Mouse (Mus musculus): ENCODE measurements around the gene Trim46.
A peak's percentile ranks its signal among the peaks of the same experiment; 100 is the strongest.
"Not testable (repeated sequence)": the region's sequence is repeated elsewhere in the genome, so short reads cannot be mapped to it uniquely, and the experiment has no call there.

Gene Trim46

DNA sequence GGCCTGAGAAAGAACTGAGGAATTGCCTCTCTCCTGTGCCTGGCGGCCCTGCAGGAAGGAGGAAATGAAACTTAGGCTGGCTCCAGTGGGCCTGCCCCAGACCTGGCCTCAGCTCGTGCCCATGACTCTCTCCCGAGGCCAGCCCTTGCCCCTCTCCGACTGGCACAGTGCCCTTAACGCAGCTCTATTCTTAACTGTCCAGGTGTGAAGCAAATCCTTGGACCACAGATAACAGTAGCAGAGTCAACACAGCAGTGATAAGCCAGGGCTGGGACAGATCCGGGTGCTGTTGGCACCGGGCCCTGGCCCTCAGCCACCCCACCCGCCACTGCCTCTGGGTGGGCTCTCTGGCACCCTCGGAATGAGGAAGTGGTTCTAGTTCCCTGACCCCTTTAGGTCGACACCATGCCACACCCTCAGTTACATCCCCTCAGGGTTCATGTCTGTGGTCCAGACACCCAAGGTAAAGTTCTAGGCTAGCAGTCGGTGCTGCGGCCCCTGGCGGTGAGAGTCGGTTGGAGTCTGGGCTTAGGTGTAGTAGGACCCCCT, 12.5 kb downstream of the Trim46 start:
- DNase-seq (ENCODE audit: low spot score in 2 of 2) = no peak

DNA sequence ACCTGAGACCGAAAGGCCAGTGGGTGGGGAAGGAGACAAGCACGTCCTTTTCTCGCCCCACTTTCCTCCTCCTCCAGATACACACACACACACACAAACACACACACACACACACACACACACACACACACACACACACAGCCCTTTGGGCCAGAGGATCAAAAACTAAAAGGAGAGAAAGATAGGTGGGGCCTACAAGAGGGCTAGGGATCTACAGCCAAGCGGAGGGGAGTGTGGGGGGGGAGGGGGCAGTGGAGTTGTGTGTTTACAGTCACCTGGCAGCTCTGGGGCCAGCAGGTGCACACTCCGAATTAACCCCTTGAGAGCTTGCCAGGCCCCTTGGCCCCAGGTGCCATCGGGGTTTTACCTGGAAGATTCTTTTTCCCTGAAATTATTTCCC, 13.5 kb downstream of the Trim46 start:
- DNase-seq (ENCODE audit: low spot score in 2 of 2) = no peak

DNA sequence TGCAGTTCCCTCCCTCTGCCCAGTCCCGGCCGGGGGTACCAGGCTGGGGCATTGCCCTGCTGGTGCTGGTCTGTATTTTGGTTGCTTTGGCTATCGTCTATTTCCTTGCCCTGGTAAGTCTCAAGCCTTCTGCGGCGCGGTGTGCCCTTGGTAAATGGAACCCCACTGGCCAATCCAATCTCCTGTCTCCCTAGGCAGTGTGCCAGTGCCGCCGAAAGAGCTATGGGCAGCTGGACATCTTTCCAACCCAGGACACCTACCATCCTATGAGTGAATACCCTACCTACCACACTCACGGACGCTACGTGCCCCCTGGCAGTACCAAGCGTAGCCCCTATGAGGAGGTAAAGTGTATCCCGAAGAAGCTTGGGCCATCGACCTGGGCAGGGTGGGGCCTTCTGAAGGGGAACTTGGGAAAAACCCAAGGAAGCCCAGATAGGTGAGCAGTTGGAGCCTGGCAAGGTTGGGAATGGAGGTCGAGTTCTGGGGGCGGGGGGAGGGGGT, 14.3 kb downstream of the Trim46 start:
- no peak for DNase-seq (ENCODE audit: low spot score in 2 of 2)

DNA sequence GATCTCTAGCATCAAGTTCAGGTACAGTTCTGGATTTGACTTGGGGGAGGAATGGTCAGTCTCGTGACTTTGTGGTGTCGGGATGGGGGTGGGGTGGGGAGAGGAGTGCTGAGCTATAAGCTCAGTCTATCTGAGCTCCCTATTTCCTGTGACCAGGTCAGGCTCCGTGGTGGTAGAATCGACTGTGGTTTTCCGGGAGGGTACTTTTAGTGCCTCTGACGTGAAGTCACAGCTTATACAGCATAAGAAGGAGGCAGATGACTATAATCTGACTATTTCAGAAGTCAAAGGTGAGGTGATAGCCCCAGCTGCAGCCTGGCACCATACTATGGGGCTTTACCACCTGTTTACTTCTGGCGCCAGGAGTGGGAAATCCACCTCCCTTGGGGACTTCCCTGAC, 14.8 kb downstream of the Trim46 start:
- no peak for DNase-seq (ENCODE audit: low spot score in 2 of 2)

DNA sequence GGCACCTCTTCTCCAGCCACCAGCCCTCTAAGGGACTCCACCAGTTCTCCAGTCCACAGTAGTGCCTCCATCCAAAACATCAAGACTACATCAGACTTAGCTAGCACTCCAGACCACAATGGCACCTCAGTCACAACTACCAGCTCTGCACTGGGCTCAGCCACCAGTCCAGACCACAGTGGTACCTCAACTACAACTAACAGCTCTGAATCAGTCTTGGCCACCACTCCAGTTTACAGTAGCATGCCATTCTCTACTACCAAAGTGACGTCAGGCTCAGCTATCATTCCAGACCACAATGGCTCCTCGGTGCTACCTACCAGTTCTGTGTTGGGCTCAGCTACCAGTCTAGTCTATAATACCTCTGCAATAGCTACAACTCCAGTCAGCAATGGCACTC, 15.5 kb downstream of the Trim46 start:
- DNase-seq (ENCODE audit: low spot score in 2 of 2) = no peak

DNA sequence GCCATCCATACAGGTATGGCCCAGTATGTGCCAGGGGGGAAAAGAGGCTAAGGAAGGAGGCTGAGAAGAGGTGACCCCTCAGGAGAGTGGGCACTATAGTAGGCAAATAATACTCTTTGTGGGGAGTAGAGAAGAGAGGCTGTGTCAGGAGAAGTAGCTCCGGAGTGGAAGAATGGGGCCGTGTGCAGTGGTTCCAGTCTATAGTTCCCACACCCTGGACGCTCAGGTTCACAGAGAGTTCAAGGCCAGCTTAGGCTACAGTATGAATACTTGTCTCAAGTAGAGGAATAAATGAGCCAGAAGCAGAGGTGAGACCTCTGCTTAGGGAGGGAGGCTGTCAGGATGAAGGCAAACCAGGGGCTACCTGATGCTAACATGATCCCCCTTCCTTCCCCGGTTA, 16.8 kb downstream of the Trim46 start:
- DNase-seq (ENCODE audit: low spot score in 2 of 2) = no peak

DNA sequence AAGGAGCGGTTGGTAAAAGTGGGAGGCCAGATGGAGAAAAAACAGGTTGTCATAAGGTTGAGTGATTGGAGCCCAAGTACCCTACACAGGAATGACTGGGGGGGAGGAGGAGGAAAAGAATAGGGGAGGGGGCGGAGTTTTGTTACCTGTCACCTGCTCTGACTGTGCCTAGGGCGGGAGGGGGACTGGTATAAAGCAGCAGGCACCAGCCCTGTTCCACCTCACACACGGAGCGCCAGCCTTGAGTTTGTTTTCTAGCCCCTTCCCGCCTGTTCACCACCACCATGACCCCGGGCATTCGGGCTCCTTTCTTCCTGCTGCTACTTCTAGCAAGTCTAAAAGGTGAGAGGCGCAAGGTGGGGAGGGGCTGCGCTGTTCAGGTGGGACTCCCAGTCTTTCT, 17.3 kb downstream of the Trim46 start, which contains the start of gene Muc1:
Gene Muc1, plus strand, starts transcription at position 222 of the 400 bp plus-strand sequence.
- no peak for DNase-seq (ENCODE audit: low spot score in 2 of 2)

DNA sequence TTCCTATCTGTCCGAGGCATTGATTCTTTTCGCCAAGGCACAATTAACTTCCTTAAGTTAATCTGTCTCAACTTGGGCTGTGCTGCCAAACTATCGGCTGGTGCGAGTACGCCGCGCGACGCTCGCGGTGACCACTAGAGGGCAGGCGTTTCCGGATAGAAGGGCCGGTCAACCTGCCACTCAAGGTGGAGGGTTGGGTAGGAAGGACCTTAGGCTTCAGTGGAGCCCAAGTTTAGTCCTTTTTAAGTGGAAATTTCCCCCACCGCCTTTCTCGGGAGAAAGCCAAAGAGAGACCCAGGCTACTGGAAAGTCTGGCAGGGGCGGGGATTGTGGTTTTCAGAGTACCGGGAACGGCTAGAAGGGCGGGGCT, 17.9 kb downstream of the Trim46 start:
- peak; percentile 59 to 72 for DNase-seq (ENCODE audit: low spot score in 2 of 2)

DNA sequence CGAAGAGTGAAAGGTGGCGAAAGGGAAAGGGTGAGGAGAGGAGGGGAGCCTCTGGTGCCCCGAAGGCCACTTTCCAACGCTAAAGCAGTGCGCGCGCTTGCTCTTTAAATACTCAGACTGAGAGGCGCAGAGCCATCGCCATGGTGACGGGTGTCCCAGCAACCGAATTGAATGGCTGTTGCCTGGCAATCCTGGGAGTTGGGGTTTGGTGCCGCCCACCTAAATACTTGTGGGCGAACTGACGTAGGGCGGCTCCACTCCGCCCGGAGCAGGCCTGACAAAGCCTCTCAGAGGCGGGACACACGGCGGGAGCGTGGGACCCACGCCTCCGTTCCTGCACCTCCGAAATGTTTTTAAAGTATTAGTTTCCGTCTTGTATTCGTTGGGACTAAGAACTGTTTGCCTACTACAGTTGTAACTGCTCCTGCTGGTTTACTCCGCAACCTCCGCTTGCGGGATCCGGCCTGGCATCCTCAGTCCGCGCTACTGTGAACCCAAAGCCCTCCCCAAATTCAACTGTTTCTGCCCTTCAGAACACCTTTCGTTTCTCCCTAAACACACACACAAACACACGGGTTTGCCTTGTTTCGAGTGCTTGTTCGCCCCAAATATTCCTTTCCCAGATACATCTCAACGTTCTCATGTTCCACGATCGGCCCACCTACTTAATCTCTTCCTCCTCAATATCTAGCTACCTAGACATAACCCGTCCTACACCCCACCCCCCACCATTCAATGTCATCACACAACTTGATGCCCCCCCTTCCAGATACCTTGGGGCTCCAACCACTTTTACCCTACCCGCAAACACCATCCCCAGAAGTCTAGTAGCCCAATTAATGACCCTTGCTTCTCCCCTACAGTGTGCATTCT, 18.6 kb downstream of the Trim46 start:
- peak; percentile 89 to 90 for DNase-seq (ENCODE audit: low spot score in 2 of 2)

DNA sequence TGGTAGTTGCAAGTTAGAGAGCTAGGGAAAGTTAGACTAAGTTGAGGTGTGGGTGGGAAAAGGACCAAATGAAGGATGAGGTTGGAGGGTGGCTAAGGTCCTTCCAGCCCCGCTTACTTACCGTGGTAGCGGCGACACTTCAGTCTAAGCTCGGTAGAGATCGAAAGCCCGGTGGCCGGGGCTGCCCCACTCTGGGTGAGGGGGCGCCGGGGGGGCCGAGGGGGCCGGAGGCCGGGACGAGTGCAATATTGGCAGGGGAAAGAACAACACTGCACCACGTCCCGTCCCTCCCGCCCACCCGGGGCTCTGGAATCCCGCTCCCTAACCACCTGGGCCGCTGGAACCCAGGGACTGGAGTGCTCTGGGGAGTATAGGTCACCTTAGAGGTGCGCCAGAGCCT, 19.2 kb downstream of the Trim46 start, which contains the start of gene Mtx1:
Gene Mtx1, minus strand, starts transcription at position 189 of the 400 bp plus-strand sequence.
- no peak for DNase-seq (ENCODE audit: low spot score in 2 of 2)

DNA sequence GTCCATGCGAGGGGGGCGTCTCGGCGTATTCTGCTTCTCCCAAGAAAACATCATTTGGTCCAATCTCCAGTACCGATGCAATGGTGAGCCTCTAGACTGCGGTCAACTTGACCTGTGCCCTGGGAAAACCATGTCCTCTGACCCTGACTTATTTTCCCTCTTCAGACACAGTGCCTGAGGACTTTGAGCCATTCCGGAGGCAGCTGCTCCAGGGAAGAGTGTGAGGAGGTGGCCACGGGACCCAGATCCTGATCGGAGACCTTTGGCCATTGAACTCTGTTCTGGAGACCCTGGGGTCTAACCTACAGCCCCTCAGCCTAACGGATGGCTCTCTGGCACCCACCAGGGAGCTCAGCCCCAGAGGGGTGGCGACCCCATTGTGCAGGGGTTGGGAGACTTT, 19.7 kb downstream of the Trim46 start:
- no peak for DNase-seq (ENCODE audit: low spot score in 2 of 2)

DNA sequence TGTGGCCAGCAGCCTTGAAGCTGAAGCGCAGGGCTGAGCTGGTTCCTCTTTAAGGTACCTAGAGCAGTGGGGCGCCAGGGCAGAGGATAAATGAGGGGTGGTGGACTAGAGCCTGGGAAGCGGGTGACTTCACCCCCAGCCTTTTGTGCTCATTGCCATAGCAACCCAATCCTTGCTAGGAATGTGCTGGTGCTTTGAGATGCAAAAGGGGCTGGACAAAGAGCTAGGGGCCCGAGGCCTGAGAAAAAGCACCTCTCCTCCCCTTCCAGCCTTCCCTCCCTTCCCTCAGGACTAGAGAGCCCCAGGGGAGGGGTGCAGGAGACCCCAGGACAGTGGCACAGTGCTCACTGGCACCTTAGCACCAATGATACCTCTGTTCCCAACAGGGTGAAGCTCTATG, 20.2 kb downstream of the Trim46 start:
- peak in 1 of 2 experiments; percentile 48 for DNase-seq (ENCODE audit: low spot score in 2 of 2)

DNA sequence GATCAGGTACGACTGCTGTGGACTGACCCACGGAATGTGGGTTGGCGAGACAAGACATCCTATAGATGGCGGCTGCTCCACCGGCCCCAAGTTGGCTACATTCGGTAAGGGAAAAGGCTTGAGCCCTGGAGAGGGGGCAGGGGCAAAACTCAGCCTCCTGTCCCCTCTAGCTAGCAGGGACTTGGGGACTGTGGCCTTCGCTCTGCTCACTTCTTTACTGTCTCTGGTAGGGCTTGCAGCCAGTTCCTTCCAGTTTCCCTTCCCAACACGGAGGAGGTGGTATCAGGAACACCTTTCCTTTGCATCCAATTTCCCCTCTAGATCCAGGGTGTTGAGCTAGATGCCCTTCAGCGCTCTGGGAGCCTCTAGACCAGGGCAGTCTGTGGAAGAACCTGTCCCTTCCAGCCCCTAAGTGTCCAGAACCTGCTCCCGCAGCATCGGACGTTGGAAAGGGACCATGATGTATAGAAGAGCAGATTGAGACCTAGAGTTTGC, 20.7 kb downstream of the Trim46 start:
- no peak for DNase-seq (ENCODE audit: low spot score in 2 of 2)

DNA sequence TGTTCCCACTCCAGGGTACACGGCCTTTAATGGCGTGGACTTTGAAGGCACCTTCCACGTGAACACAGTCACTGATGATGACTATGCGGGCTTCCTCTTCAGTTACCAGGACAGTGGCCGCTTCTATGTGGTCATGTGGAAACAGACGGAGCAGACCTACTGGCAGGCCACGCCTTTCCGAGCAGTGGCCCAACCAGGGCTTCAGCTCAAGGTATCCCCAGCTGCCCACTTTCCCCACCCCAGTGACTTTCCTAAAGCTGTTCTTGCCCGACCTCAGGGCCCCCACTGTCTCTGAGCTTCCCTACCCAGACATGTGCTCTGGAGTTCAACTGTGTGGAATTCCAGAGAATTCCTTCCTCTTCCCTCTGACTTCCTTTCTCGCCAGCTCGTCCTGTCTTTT, 21.3 kb downstream of the Trim46 start:
- DNase-seq (ENCODE audit: low spot score in 2 of 2) = no peak

DNA sequence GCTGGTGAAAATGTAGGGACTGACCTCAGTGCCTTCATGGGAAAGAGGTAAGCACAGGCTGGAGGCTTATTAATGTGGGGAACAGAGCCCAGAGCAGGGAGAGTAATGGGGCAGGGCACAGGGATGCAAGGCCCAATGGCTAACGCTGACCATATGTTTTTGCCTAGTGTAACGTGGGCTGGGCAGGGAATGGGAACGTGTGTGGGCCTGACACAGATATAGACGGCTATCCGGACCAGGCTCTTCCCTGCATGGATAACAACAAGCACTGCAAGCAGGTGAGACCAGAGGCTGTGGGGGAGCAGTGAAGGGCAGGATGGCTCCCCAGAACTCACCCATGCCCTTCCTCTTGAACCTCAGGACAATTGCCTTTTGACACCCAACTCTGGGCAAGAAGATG, 24.9 kb downstream of the Trim46 start:
- no peak for DNase-seq (ENCODE audit: low spot score in 2 of 2)

DNA sequence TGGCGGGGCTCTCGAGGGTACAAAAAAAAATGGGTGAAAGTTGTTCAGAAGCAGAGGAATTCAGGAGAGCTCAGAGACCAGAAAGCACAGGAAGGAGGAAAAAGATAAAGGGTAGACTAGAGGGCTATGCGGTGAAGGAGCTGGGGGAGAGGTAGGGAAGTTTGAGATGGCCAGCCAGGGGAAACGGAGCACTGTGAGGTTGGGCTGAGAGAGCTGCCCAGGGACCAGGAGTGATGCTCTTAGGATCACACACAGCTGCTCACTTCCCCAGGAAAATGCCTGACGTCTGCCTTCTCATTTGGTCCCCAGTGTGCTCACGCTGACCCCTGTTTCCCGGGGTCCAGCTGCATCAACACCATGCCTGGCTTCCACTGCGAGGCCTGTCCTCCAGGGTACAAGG, 26.6 kb downstream of the Trim46 start:
- no peak for DNase-seq (ENCODE audit: low spot score in 2 of 2)

DNA sequence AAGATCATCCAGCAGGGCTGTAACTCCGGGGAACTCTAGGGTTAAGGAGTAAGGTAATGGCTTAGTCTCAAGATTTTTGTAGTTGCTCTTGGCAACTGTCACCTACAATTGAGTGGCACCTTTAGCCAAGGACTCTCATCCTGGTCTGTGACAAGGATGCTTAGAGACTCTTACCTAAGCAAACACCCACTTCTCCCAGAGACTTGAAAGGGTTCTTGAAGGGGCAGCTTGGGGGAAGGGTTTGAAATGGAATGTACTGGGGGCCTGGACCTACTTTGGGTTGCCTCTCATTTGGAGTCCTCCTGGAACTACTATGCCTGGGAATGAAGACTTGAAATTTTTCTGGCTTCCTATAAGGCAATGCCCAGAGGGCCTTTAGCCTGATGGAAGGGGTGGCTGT, 27.8 kb downstream of the Trim46 start:
- DNase-seq (ENCODE audit: low spot score in 2 of 2) = no peak

DNA sequence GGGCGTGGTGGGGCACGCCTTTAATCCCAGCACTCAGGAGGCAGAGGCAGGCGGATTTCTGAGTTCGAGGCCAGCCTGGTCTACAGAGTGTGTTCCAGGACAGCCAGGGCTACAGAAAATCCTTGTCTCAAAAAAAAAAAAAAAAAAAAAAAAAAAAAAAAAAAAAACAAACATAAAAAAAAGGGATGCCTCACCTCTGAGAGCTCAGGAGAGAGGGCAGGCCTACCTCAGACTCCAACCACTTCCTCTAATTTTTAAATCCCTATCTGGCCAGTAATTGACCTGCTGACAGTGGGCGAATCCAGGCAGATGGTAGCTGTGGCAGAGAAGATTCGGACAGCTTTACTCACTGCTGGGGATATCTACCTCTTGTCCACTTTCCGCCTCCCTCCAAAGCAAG, 29.7 kb downstream of the Trim46 start:
- not testable (repeated sequence) for DNase-seq (ENCODE audit: low spot score in 2 of 2)

DNA sequence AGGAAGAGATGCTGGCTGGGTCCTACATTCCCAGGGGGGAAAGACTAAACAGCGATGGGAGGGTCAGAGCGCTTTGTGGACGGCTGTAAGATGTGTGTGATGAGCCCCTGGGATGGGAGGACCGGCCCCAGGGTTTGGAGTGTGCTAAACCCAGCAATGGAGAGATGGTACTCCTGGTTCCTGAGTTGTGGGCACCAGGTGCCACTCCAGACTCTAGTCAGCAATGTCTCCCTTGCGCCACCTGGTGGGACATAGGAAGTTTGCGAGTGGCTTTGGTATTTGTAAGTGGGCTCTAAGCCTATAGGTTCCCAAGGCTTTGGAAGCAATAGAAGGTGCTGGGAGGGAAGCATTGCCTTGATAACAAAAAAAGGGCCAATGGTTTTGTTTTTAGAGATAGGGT, 30.3 kb downstream of the Trim46 start:
- DNase-seq (ENCODE audit: low spot score in 2 of 2) = peak; percentile 74 to 81

DNA sequence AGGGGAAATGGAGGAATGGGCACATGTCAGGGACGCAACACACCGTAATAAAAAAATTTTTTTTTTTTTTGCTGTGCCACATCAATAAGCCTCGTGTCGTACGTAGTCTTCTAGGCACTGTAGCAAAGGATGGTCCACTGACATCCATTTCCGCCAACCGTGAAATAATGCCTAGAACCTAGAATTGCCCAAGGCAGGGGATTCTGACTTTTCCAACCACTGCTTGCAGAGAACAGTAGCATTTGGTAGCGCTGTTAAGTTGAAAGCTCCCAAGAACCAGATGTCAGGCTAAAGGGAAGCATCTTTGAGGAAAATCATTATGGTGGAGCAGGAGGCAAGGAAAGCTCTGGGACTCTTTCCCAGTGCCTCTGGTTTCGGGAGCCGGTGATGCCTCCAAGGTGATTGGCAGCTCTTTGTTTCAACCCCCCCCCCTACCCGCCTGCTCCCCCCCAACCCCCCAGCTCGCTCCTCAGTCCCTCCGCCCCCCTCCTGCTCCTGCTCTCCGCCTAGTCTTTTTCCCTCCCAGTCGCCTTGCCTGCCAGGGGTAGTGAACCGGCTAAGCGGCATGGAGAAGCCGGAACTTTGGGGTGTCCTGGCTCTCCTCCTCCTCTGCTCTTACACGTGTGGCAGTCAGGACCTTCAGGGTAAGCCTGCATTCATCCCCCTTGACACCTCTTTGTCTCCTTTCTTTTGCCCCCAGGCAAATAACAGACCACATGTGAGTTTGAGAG, 31.3 kb downstream of the Trim46 start, which contains the start of gene Thbs3:
Gene Thbs3, plus strand, starts transcription at position 500 of the 731 bp plus-strand sequence.
- DNase-seq (ENCODE audit: low spot score in 2 of 2) = peak in 1 of 2 experiments; percentile 34

DNA sequence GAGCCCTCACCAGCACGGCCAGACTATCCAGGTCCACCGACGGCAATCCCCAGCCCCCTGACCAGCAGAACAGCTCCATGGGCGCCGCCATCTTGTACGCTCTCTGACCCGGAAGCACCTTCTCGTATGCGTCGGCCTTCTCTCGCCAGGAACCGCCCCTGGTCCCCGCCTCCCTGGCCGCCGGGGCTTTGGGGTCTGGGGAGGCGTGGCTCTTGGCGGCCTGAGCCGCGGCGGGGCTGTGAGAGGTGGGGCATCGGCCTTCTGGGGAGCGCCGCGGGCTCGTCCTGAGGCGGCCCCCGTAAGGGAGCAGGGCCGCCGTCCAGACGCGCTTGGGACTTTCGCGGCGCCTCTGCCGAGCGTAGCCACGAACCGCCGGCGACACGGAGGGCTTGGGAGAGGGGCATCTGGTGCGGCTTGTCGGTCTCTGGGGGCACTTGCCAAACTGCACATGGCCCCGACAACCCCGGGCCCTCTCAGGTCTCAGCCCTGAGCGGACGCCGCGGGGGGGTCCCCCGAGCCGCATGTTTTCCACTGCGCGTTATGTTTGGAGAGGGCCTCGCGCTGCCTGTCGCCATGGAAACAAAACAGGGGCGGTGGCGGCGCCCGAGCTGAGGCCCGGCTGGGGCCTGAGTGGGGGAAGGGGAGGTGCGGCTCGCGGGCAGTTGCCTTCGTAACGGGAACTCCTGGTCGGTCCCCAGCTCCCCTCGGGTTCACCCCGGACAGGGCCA, 32.1 kb downstream of the Trim46 start:
- DNase-seq (ENCODE audit: low spot score in 2 of 2) = peak; percentile 86 to 90
